Mouse (Mus musculus): Measurements from ENCODE around the gene Plekha8.

The Plekha8 gene

DNA sequence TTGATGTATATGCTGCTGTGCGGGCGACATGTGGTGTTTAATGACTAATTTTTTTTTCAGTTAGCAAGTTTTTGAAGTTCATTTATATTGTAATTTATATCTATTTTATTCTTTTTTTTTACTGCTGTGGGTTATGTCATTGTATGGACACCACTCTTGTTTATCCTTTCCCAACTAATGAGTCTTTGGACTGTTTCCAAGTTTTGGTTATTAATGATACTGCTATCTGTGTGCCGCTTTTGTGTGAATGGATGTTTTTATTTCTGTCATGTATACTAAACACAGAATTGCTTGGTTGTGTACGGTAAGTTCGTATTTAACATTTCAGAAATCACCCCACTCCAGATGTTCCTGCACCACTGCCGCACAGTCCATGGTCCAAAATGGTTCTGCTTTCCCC lies 63.0 kb downstream of the Plekha8 start:
- DNase-seq = no peak

DNA sequence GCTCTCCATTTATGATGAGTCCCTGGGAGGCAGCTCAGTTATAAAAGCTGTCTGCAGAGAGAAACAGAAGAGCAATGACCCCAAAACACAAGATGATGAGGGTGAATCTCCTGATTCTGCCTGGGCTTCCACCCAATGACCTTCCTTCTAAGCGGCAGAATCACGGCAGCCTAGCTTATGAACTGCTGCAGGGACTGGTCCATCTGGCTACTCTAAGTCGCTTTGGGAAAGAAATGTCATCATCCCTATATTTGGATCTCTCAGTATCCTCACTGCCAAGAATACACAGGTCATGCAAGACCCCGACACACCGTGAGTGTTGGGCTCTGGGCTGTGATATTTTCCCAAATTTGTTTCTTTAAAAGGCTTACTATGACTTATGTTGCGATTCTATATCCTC lies 75.0 kb downstream of the Plekha8 start:
- DNase-seq = no peak

- no peak for DNase-seq
These were observed 78.0 kb downstream of the Plekha8 start for GRCm38 (mm10) chr6:54672901-54673300.

- no peak for DNase-seq
These were observed 84.8 kb downstream of the Plekha8 start for GRCm38 (mm10) chr6:54679686-54680085.

- DNase-seq = peak; percentile 99
These were observed 86.2 kb downstream of the Plekha8 start, which contains the start of gene Mturn for GRCm38 (mm10) chr6:54680891-54681745. Mturn (plus strand) TSS chr6:54681624.

- no peak for DNase-seq
These were observed 87.0 kb downstream of the Plekha8 start for GRCm38 (mm10) chr6:54681746-54682428.

- DNase-seq = no peak
These were observed 89.2 kb downstream of the Plekha8 start for GRCm38 (mm10) chr6:54684085-54684484.

DNA sequence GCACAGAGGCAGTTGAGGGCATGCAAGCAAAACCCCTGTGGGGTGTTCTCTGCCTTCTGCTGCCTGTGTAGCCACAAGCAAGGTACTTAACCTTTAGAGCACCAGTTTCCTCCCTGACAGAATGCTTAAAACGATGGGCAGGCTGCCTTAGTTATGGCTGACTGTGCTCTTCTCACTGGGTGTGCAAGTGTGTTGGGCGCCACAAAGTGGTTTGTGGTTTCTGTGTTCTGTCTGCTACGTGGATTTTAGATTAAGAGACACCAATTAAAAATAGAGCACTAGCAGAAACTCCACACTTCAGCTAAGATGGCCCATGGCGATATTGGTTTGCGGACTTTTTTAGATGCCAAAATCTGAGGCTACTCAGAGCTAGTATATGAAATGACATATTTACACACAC lies 90.2 kb downstream of the Plekha8 start:
- DNase-seq = no peak

DNA sequence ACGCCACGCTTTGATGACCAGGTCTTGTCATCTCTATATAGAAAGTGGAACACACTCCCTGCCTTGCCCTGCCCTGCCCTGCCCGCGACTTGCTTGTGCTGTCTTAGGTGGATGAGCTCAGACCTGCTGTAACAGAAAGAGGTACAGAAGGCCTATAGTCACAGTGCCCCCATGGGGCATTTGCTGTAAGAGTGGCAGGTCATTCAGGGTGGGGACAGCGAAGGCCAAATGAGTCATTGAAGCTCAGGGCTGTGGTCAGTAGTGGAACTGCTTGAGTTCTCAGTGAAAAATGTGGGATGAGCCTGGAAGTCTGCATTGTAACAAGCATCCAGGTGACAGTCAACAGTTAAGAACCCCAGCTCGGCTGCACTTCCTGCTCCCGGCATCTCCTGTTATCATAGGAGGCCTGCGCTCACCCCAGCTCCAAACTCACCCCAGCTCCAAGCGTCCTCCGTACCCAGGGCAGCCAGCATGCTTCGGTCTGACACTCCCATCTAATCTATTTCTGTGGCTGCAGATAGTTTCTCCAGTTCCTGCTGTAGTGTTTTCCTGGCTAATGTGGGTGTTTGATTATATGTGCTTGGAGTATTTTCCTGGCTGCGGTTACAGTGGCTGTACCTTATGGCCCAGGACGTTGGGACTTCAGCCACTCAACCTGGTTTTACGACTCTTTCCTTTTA lies 90.9 kb downstream of the Plekha8 start:
- DNase-seq = no peak

DNA sequence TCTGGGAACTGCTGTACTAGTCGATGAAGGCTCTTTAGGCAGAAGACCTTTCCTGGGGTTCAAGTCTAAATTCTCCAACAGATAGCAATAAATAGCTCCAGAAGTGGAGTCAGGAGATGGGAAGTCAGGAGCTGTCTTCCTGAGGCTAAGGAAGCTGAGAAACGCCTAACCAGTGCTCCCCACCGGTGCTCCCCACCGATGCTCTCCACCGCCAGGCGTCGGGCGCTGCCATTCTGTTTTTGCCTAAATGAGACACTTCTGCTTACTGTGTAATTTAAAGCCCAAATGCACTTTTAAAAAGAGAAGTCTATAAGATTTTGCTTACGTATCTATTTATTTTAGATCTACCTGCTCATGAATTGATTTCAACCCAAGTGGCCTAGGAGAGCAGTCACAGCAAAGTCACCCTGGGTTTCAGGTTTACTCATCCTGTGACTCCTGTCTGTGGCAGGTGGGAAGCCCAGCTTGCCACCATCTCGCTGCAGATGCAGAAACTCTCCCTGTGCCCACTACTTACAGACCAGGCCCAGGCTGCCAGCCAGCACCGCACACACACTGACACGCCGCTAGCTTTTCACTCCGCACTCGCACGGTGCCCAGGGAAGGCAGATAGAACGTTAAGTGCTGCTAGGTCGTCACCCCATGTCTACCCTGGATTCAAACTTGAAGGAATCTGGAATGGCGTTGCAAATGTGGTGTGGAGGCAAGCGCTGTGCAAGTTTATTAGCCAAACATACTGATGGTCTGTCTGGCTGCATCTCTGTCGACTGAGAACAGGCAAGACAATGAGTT lies 92.2 kb downstream of the Plekha8 start:
- no peak for DNase-seq

GRCm38 (mm10) chr6:54688467-54689323 lies 93.8 kb downstream of the Plekha8 start:
- no peak for DNase-seq

DNA sequence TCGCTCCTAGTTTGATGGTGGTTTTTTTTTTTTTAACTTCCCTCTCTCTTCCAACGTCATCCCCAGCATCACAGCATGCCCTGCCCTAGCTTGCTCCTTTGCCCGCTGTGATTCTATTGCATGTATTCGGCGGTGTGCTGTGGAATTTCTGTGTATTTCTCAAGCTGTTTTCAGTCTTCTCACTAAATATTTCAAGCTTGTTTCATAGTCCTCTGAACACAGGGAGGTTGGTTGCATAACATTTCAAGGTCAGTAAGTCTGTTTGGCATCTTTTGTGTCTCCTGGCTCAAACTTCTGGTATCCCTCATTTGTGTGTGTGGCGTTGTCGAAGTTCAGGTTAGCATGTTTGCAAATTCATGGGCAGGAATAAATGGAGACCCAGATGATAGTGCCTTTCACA lies 94.8 kb downstream of the Plekha8 start:
- DNase-seq = no peak

DNA sequence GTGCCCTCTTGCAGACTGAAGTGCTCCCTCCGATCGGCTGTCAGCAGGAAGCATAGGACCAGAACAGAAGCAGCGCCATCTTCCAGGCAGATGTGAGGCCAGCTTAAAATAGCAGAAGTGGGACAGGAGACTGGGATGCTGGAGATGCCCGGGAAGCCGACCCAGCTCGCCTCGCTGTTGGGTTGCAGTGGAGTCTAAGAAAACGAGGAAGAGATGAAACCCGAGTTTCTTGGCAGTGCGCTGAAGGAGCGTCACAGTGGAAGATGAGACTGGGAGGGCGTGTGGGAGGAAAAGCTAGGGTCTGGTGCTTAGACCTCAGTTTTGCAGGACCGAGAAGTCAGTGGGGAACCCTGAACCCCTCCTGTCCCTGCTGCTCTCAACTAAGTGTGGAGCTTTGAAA lies 95.9 kb downstream of the Plekha8 start:
- DNase-seq = no peak

DNA sequence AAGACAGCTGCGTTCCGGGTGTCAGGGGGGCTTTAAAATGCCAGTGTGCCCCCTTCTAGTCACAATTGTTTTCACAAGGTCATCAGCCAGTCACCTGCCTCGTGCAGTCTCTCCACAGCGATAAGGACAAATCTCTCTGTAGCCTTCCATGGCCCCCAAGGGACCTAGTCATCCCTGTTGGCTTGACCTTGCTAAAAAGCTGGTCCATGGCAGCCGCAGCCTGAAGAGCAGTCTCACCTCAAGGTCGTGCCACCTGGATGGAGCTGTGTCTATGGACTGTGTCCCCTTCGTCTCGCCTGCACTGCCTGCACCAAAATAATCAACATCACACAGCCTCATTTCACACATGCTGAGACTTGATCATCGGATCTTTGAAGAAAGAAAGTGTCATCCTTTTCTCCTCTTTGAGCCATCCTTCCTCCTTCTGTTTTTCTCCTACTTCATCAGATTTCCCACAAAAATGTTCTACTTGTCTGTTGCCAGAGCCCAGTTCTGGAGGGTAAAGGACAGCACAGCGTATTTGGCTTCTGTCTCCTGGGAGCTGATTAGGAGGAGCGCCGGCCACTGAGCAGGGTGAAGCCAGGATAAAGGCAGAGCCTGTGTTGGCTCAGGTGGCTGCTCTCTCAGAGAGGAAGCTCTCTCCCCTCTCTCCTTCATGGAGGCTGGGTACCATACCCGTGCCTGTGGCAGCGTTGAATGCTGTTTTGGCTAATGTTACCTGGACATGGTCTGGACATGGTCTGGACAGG lies 96.6 kb downstream of the Plekha8 start:
- no peak for DNase-seq

DNA sequence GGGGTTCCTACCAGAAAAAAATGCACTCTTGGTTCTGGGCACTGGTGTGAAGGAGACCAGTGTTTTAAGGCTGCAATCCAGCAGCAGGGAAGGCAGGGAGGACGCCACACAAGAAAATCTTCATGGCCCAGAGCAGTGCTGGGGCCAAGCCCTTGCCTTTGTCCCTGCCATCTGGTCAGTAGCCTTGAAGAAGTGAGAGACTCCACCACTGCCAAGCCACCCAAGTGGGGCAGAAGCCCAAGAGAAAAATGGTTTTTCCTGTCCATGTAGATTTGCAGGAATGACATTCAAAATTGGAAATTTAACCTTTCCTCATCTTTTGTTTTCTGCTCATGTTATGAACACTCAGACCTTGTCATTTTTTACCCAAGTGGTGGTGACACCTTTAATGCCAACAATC lies 97.3 kb downstream of the Plekha8 start:
- no peak for DNase-seq

DNA sequence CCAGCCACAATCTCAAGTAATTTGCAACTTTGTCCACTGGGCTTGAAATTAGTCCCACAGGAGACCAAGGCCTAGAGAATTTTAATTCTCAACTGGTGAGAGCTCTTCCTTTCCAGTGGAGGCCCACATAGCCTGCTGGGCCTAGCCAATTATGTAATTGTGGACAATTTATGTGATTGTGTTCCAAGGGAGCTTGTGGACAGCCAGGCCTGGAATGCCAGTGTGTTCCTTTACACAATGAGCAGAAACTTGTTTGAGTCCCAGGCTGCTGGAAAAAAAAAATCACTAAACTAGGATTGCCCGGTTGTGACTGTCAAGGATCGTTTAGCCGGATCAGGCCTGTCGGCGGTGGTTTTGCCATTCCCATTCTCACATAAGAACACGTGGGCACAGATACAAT lies 98.4 kb downstream of the Plekha8 start:
- DNase-seq = no peak

All from lung, postnatal 36 days (tissue).